Mouse (Mus musculus) limb, embryonic 10.5 days (tissue): ENCODE data around the gene Pla2g7. TPM values are rescaled to one million over a fixed set of nuclear protein-coding genes. Genes with fewer than 3 reads are reported as not detected.

Source experiments
- DNase-seq: peaks from one replicate; pipeline ENCODE4 v3.0.0-alpha.2; 2017; ENCODE audit warnings: low spot score
- H3K27ac ChIP-seq: fragments of 300-500 bp; sonication (generic); 2 replicates; pipeline ENCODE4 v1.5.1; 2016; ENCODE audit warnings: mild to moderate bottlenecking
- H3K27me3 ChIP-seq: fragments of 300-500 bp; sonication (generic); 2 replicates; pipeline ENCODE4 v1.6.1; 2016; ENCODE audit warnings: low read depth, mild to moderate bottlenecking; ENCODE audit not compliant: poor library complexity, severe bottlenecking
- H3K36me3 ChIP-seq: fragments of 300-500 bp; sonication (generic); 2 replicates; pipeline ENCODE4 v1.6.1; 2016; ENCODE audit warnings: mild to moderate bottlenecking, moderate library complexity
- H3K4me1 ChIP-seq: fragments of 300-500 bp; sonication (generic); 2 replicates; pipeline ENCODE4 v1.6.1; 2016
- H3K4me3 ChIP-seq: fragments of 300-500 bp; sonication (generic); 2 replicates; pipeline ENCODE4 v1.5.1; 2016; ENCODE audit warnings: mild to moderate bottlenecking, moderate library complexity
- H3K9me3 ChIP-seq: fragments of 300-500 bp; sonication (generic); replicated peaks from 2 replicates; pipeline ENCODE4 v1.6.1; 2016; ENCODE audit warnings: mild to moderate bottlenecking
- WGBS: fragments of 180-500 bp; shearing (Covaris S2); methylation state at CpG from one replicate; pipeline ENCODE4 v1.1.7; 2016; 5-methylcytosine and 5-hydroxymethylcytosine counted together
- polyA plus RNA-seq: library from polyadenylated mRNA; unstranded; fragments of >200 nt; fragmentation: Nextera tagmentation; extraction: Ambion mirVana; gene quantifications from 2 replicates; pipeline ENCODE4 v1.2.1, GENCODE M21; 2016

Gene Pla2g7
- polyA plus RNA-seq, 1 experiment from 2014 or later = 2.2 TPM

GRCm38 (mm10) chr17:43554516-43555403 is 13.1 kb upstream of the Pla2g7 start:
- H3K27ac ChIP-seq = no peak overlapping the region
- peaks cover 4% of the 10 kb centered on the region; the same call in 1 of the 2 replicates for H3K4me1 ChIP-seq
- H3K4me3 ChIP-seq = no peak overlapping the region
- DNase-seq = no peak
- no peaks in the 10 kb centered on the region for H3K27me3 ChIP-seq
- H3K9me3 ChIP-seq = no peaks in the 10 kb centered on the region
- WGBS = 60% methylated on average over 12 of the region's 12 CpGs
- H3K36me3 ChIP-seq = no peaks in the 10 kb centered on the region

GRCm38 (mm10) chr17:43557104-43557503 is 10.8 kb upstream of the Pla2g7 start:
- WGBS = 91% methylated on average over 4 of the region's 4 CpGs
- Histone ChIP-seq H3K36me3 (no peaks in the 10 kb centered on the region), H3K27ac (no peak overlapping the region), H3K4me3 (no peak overlapping the region), H3K27me3 (no peaks in the 10 kb centered on the region), H3K4me1 (no peaks in the 10 kb centered on the region), H3K9me3 (no peaks in the 10 kb centered on the region)
- no peak for DNase-seq

- H3K4me3 ChIP-seq = no peak overlapping the region
Observed at GRCm38 (mm10) chr17:43557541-43558090, 10.3 kb upstream of the Pla2g7 start.

GRCm38 (mm10) chr17:43558678-43559077 is 9.2 kb upstream of the Pla2g7 start:
- DNase-seq = no peak
- no peaks in the 10 kb centered on the region for H3K27me3 ChIP-seq
- H3K9me3 ChIP-seq = no peaks in the 10 kb centered on the region
- 85% methylated on average over 3 of the region's 3 CpGs for WGBS
- no peaks in the 10 kb centered on the region for H3K4me1 ChIP-seq
- no peak overlapping the region for H3K27ac ChIP-seq
- H3K4me3 ChIP-seq = no peak overlapping the region
- H3K36me3 ChIP-seq = no peaks in the 10 kb centered on the region

More at GRCm38 (mm10) chr17:43557541-43558090, 10.3 kb upstream of the Pla2g7 start:
- Histone ChIP-seq H3K36me3 (no peaks in the 10 kb centered on the region), H3K9me3 (no peaks in the 10 kb centered on the region), H3K4me1 (no peaks in the 10 kb centered on the region), H3K27ac (no peak overlapping the region), H3K27me3 (no peaks in the 10 kb centered on the region)
- no peak for DNase-seq
- 71% methylated on average over 6 of the region's 6 CpGs for WGBS

GRCm38 (mm10) chr17:43563192-43563987 is 4.5 kb upstream of the Pla2g7 start:
- no peaks in the 10 kb centered on the region for H3K36me3 ChIP-seq
- H3K27ac ChIP-seq = no peak overlapping the region
- WGBS = 90% methylated on average over 7 of the region's 7 CpGs
- H3K4me3 ChIP-seq = no peak overlapping the region
- no peaks in the 10 kb centered on the region for H3K9me3 ChIP-seq
- H3K27me3 ChIP-seq = no peaks in the 10 kb centered on the region
- no peak for DNase-seq
- peaks cover 15% of the 10 kb centered on the region for H3K4me1 ChIP-seq

GRCm38 (mm10) chr17:43567593-43567991 is 306 bp upstream of the Pla2g7 start:
- H3K36me3 ChIP-seq = no peaks in the 10 kb centered on the region
- WGBS = 9% methylated on average over 12 of the region's 12 CpGs
- peak overlapping the region; percentile 63 for H3K4me3 ChIP-seq
- H3K27ac ChIP-seq = peak overlapping the region; percentile 77
- H3K9me3 ChIP-seq = no peaks in the 10 kb centered on the region
- peak; percentile 33 for DNase-seq
- H3K27me3 ChIP-seq = no peaks in the 10 kb centered on the region
- peaks cover 19% of the 10 kb centered on the region for H3K4me1 ChIP-seq

GRCm38 (mm10) chr17:43569287-43569686 is 1.4 kb downstream of the Pla2g7 start:
- no peak for DNase-seq
- H3K4me1 ChIP-seq = peaks cover 19% of the 10 kb centered on the region
- no peaks in the 10 kb centered on the region for H3K36me3 ChIP-seq
- no peak overlapping the region for H3K4me3 ChIP-seq
- WGBS = 65% methylated on average over 7 of the region's 7 CpGs
- no peaks in the 10 kb centered on the region for H3K9me3 ChIP-seq
- no peak overlapping the region for H3K27ac ChIP-seq
- H3K27me3 ChIP-seq = no peaks in the 10 kb centered on the region

GRCm38 (mm10) chr17:43573624-43574073 is 5.8 kb downstream of the Pla2g7 start:
- no peak overlapping the region for H3K4me3 ChIP-seq
- no peaks in the 10 kb centered on the region for H3K36me3 ChIP-seq
- peaks cover 2% of the 10 kb centered on the region for H3K4me1 ChIP-seq
- no peak overlapping the region for H3K27ac ChIP-seq
- 27% methylated on average over 3 of the region's 3 CpGs for WGBS
- no peaks in the 10 kb centered on the region for H3K27me3 ChIP-seq
- DNase-seq = no peak
- H3K9me3 ChIP-seq = no peaks in the 10 kb centered on the region

GRCm38 (mm10) chr17:43580456-43580855 is 12.6 kb downstream of the Pla2g7 start:
- Histone ChIP-seq H3K4me3 (no peak overlapping the region), H3K27ac (peak overlapping the region; percentile 19; the same call in 1 of the 2 replicates), H3K27me3 (no peaks in the 10 kb centered on the region), H3K4me1 (peaks cover 18% of the 10 kb centered on the region), H3K36me3 (no peaks in the 10 kb centered on the region), H3K9me3 (no peaks in the 10 kb centered on the region)
- 54% methylated on average over 3 of the region's 3 CpGs for WGBS
- DNase-seq = no peak

GRCm38 (mm10) chr17:43581012-43581467 is 13.1 kb downstream of the Pla2g7 start:
- WGBS = 50% methylated on average over 8 of the region's 8 CpGs
- Histone ChIP-seq H3K27ac (0 out of 2 replicates have a peak overlapping the region, but pooled peaks have one; percentile 19), H3K4me1 (peaks cover 18% of the 10 kb centered on the region), H3K27me3 (no peaks in the 10 kb centered on the region), H3K36me3 (no peaks in the 10 kb centered on the region), H3K9me3 (no peaks in the 10 kb centered on the region), H3K4me3 (no peak overlapping the region)
- DNase-seq = no peak

- H3K27ac ChIP-seq = no peak overlapping the region
- 83% methylated on average over 7 of the region's 7 CpGs for WGBS
- no peak overlapping the region for H3K4me3 ChIP-seq
- H3K4me1 ChIP-seq = peaks cover 17% of the 10 kb centered on the region
- no peaks in the 10 kb centered on the region for H3K27me3 ChIP-seq
- H3K9me3 ChIP-seq = no peaks in the 10 kb centered on the region
- no peaks in the 10 kb centered on the region for H3K36me3 ChIP-seq
- no peak for DNase-seq
Observed at GRCm38 (mm10) chr17:43584771-43585170, 16.9 kb downstream of the Pla2g7 start.

- 92% methylated on average over 2 of the region's 2 CpGs for WGBS
- H3K4me1 ChIP-seq = peaks cover 4% of the 10 kb centered on the region; the same call in 1 of the 2 replicates
- H3K27me3 ChIP-seq = no peaks in the 10 kb centered on the region
- DNase-seq = no peak
- H3K36me3 ChIP-seq = no peaks in the 10 kb centered on the region
- no peaks in the 10 kb centered on the region for H3K9me3 ChIP-seq
- no peak overlapping the region for H3K4me3 ChIP-seq
- no peak overlapping the region for H3K27ac ChIP-seq
Observed at GRCm38 (mm10) chr17:43587278-43587677, 19.4 kb downstream of the Pla2g7 start.
